Mouse (Mus musculus) stomach, postnatal 0 days (tissue): Measurements from ENCODE around the gene Ppp1r27.

Source experiments
- CTCF ChIP-seq: IDR thresholded peaks from 2 replicates; pipeline ENCODE4 v1.5.1; 2016; ENCODE audit warnings: antibody characterized with exemption, low read depth, mild to moderate bottlenecking, moderate library complexity
- EP300 ChIP-seq: optimal IDR thresholded peaks from 2 replicates; pipeline ENCODE3; 2016; ENCODE audit warnings: antibody characterized with exemption

- TF ChIP-seq CTCF, result no peak
- no peak for TF ChIP-seq EP300
Observed at GRCm38 (mm10) chr11:120555260-120555659, 4.3 kb upstream of the Ppp1r27 start.
